In genomic region chr8:69959241-69959640, GRCm38 (mm10) we compare ENCODE assay signal across 15 mouse cellular contexts. TPM values are rescaled to one million over a fixed set of nuclear protein-coding genes. Genes with fewer than 3 reads are reported as not detected.
"Had no signal": no experiment of that assay in that cellular context is flagged by ENCODE, and none has a peak within 500 bp of the region (broad histone marks: within the 10 kb centered on the region; RNA-seq: fewer than 3 reads in every experiment).

No protein-coding gene starts in this region.

- DNase-seq: kidney, postnatal 10 days; kidney, postnatal 4 days; liver; liver, embryonic 13.5 days; liver, postnatal 0 days; lung, postnatal 14 days; thymus, adult 2 months; thymus, postnatal 36 days had no signal

- H3K4me1 ChIP-seq: limb, embryonic 12.5 days had no signal

- H3K9ac ChIP-seq: limb, embryonic 12.5 days; liver, embryonic 13.5 days; liver, postnatal 0 days; lung, embryonic 15.5 days; midbrain, embryonic 13.5 days had no signal

- H3K4me3 ChIP-seq: layer of hippocampus, adult 2 months; limb, embryonic 12.5 days; liver, embryonic 13.5 days; lung, embryonic 15.5 days; midbrain, embryonic 13.5 days had no signal

- H3K9me3 ChIP-seq: limb, embryonic 12.5 days; liver, embryonic 13.5 days; lung, embryonic 15.5 days; midbrain, embryonic 13.5 days had no signal

- H3K4me2 ChIP-seq: limb, embryonic 12.5 days; liver, embryonic 13.5 days; lung, embryonic 15.5 days; midbrain, embryonic 13.5 days had no signal

- H3K36me3 ChIP-seq: limb, embryonic 12.5 days; liver, embryonic 13.5 days; lung, embryonic 15.5 days; midbrain, embryonic 13.5 days had no signal

- ATAC-seq: liver, postnatal 0 days; midbrain, embryonic 13.5 days had no signal

- H3K27me3 ChIP-seq: limb, embryonic 12.5 days; liver, embryonic 13.5 days; lung, embryonic 15.5 days; midbrain, embryonic 13.5 days had no signal

- H3K27ac ChIP-seq: layer of hippocampus, adult 2 months; limb, embryonic 12.5 days; liver, embryonic 13.5 days; lung, embryonic 15.5 days; macrophage; midbrain, embryonic 13.5 days; stomach, postnatal 0 days had no signal

RNA-seq across cellular contexts. Expression of gene Yjefn3, which starts 56.7 kb away (rescaled TPM):
- polyA plus RNA-seq: macrophage had no signal

RNA-seq across cellular contexts. Expression of gene Tssk6, which starts 57.3 kb away (rescaled TPM):
- total RNA-seq: midbrain, postnatal 0 days had no signal
